Mouse (Mus musculus): ENCODE data around the gene Klf9.
"Not testable (repeated sequence)": the region's sequence is repeated elsewhere in the genome, so short reads cannot be mapped to it uniquely, and the experiment has no call there.

Gene Klf9

GRCm38 (mm10) chr19:23139756-23140470 is 1.1 kb upstream of the Klf9 start:
- no peak for DNase-seq (ENCODE audit: low spot score in 2 of 2)

- peak in 1 of 2 experiments; percentile 75 for DNase-seq (ENCODE audit: low spot score in 2 of 2)
These were observed 610 bp downstream of the Klf9 start for GRCm38 (mm10) chr19:23141391-23142281.

DNA sequence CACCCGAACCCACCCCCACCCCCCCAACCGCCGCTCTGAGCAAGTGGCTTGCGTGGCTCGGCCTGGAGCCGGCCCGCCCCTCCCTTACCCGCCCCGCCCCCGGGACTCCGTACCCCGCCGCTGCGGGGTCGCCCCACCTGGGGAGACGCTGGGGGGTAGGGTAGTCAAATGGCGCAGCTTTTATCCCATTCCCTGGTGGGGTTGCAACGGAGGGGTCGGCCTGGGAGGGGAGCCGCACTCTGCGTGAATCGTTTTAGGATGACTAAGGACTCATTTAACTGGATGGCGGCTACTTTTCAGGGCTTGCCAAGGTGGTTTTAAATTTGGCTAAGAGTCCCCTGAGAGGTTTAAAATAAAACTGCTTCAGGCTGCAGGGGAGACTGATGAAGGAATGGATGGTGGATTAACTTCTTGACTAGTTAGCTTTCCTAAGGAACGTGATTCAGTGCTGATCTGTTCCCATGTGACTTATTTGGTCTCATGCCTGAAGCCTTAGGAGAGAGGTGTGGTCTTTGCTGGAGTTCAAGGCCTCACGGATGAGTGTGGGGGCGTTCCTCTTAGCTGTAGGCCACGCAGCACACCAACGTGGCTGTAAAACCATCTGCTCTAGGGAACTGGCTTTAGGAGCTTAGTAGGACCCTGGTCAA is 1.5 kb downstream of the Klf9 start:
- no peak for DNase-seq (ENCODE audit: low spot score in 2 of 2)

DNA sequence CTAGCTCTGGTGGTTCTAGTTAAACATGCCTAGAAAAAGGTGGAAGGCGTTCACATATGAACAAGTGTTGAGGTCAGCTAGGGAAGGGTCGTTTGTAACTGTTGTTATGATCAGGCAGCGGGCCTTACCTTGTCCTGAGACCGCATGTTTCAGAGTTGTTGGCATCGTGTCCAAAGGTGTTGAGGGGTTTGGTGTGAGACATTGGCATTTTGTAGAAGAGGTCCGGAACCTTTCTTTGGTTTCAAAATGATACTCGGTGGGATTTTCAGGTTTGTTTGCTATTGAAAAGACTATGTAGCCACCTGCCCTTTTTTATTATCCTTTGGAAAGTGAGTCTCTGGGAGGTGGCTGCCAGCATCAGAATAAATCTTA is 2.0 kb downstream of the Klf9 start:
- DNase-seq (ENCODE audit: low spot score in 2 of 2): no peak

GRCm38 (mm10) chr19:23143541-23143940 is 2.5 kb downstream of the Klf9 start:
- DNase-seq (ENCODE audit: low spot score in 2 of 2): no peak

GRCm38 (mm10) chr19:23144031-23144430 is 3.0 kb downstream of the Klf9 start:
- no peak for DNase-seq (ENCODE audit: low spot score in 2 of 2)

DNA sequence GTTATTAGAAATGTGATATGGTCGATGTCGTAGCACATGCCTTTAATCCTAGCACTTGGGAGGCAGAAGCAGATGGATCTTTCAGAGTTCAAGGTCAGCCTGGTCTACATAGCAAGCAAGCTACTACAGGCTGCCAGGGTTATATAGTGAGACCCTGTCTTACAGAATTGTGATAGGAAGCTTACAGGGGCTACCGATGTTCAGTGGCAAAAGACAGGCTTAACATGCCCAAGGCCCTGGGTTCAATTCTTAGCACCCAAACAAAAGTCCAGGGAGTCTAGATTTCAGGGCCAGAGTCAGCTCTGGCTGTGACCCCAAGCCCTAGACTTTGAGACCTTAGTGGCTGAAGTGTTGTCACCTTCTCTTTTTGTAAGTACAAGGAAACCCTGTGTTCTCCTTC is 4.1 kb downstream of the Klf9 start:
- no peak for DNase-seq (ENCODE audit: low spot score in 2 of 2)

GRCm38 (mm10) chr19:23145575-23145974 is 4.5 kb downstream of the Klf9 start:
- not testable (repeated sequence) for DNase-seq (ENCODE audit: low spot score in 2 of 2)

DNA sequence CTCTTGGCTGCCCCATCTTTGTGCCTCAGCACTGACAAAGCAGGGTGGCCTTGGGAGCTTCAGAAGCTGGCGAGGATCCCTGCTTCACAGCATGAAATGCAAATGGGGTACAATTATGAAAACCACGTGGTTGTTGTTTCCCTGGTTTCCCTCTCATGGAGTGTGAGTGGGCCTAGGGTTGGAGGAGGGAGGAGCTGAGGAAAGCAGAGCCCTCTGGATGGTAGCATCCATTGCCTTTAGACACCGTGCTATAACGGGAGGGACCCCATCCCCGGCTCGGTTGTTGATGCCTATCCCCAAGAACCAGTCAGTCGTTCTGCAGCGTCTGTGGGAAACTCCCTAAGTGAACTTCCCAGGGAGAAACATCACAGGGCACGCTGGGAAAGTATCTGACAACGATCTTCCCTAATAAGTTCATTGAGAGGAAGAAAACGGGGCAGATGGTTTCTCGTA is 5.4 kb downstream of the Klf9 start:
- peak; percentile 79 to 83 for DNase-seq (ENCODE audit: low spot score in 2 of 2)

- peak in 1 of 2 experiments; percentile 67 for DNase-seq (ENCODE audit: low spot score in 2 of 2)
These were observed 6.3 kb downstream of the Klf9 start for GRCm38 (mm10) chr19:23147026-23147966.

DNA sequence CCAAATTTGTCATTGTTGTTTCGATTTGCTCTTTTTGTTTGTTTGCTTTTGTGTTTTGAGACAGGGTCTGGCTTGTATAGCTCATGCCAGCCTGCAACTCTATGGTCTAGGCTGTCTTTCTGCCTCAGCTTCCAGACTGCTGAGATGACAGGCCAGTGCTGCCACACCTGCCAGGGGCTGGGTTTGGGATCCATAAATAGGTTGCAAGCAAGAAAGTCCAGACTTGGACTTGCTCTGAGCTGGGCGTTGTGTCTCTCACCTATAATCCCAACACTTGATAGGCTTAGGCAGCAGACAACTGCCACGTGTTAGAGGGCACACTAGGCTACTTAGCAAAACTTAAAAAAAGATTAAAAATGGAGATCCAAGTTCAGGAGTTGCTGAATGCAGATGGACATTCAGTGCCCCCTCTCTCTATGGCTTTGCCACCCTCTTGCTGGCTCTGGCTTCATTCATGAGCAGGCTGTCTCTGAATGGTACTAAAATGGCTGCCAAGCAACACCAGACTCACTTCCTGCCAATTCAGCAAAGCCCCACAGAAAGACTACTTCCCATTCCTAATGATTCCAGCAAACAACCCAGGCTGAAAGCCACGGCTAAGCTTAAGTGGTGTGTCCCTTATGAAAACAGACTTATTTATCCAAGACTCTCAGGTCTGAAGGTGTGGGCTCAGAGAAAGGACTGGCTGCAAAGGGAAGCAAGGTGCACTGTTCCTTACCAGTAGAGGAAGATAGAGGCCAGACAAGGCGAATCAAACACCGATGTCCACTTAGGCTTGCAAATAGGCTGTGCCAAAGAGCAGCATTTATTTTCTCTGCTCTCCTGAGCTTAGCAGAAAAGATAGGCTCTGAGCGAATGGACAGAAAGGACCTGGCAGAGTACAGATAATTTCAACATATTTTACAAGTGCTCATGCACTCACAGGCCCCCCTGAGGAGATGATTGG is 8.7 kb downstream of the Klf9 start:
- no peak for DNase-seq (ENCODE audit: low spot score in 2 of 2)

DNA sequence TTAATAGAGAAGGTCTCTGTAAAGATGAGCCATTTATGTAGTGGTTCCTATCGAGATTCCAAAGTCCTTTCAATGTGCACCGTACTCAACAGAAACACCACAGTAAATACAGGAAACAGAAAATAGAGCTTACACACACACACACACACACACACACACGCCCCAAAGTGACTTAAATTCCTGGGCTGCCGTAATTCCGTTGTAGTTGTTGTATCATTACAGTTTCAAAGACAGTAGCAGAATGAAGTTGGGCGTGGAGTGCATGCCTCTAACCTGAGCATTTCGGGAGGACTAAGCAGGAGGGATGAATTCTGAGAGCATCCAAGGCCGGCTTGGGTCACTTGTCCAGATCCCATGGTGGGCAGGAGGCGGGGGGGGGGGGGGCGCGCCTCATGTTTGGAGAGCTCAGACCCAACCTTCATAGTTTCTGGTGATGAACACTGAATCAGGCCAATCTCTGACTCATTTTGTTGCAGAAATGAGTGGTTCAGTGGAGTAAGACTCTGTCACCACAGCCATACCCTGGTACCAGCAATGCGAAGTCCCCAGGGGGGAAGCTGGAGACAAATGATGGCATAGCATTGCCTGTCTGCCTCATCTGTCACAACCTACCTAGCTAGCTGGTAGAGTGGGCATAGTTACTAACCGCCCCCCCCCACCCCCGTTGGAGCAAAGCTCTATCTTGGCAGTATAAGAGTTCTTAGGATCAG is 9.7 kb downstream of the Klf9 start:
- DNase-seq (ENCODE audit: low spot score in 2 of 2): no peak

GRCm38 (mm10) chr19:23151651-23152070 is 10.6 kb downstream of the Klf9 start:
- no peak for DNase-seq (ENCODE audit: low spot score in 2 of 2)

DNA sequence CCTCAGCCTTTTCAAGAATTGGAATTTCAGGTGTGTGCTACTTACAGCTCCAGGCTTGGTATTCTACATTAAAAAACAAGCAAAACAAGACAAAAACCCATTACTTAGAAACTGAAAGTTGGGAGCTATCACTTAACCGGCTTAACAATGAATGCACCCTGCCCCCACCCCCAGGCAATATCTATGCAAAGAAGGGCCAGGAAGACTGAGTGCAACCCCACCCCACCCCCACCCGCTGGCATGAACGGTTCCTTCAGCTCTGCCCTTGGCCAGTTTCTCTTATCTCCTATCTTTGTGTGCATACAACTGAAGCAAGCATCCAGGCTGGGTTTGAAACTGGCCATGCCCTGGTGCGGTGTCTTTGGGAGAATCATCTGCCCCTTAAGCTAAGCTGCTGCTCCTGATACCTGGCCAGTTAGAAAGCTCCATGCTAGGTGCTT is 11.2 kb downstream of the Klf9 start:
- no peak for DNase-seq (ENCODE audit: low spot score in 2 of 2)

GRCm38 (mm10) chr19:23152771-23153605 is 12.0 kb downstream of the Klf9 start:
- DNase-seq (ENCODE audit: low spot score in 2 of 2): no peak

GRCm38 (mm10) chr19:23153606-23154127 is 12.6 kb downstream of the Klf9 start:
- no peak for DNase-seq (ENCODE audit: low spot score in 2 of 2)

GRCm38 (mm10) chr19:23159780-23160395 is 18.9 kb downstream of the Klf9 start:
- no peak for DNase-seq (ENCODE audit: low spot score in 2 of 2)

DNA sequence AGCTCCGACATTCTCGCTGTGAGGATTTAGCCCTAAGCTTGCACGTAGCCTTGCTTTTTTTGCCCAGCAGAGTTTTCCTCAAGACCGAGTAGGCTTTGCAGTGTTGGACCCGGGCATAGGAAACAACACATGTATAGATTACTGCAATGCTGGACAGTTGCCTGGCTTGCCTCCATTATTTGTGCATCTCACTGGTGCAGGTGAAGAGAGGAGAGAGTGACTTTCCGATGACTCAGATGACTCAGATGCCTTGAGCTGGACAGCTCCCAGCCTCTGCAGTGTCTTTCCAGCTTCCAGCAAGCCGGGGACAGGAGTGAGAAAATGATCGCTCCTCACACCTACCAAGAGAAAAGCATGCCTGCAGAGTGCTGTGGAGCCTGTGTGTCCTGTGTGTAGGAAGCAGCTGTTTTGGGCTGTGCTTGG is 21.4 kb downstream of the Klf9 start:
- DNase-seq (ENCODE audit: low spot score in 2 of 2): peak in 1 of 2 experiments; percentile 79
